Mouse (Mus musculus) spleen, postnatal 4 days (tissue): ENCODE results near the gene Ireb2.
"Not testable (repeated sequence)": the region's sequence is repeated elsewhere in the genome, so short reads cannot be mapped to it uniquely, and the experiment has no call there.

Experiments
- DNase-seq, 2 experiments: peaks; one replicate each; pipeline ENCODE4 v3.0.0; 2022; ENCODE audit warnings: low spot score in 2 of 2

The Ireb2 gene

GRCm38 (mm10) chr9:54897097-54897496 lies 33.5 kb downstream of the Ireb2 start:
- no peak for DNase-seq

- DNase-seq, result no peak
Observed at GRCm38 (mm10) chr9:54909446-54909845, 45.9 kb downstream of the Ireb2 start.

DNA sequence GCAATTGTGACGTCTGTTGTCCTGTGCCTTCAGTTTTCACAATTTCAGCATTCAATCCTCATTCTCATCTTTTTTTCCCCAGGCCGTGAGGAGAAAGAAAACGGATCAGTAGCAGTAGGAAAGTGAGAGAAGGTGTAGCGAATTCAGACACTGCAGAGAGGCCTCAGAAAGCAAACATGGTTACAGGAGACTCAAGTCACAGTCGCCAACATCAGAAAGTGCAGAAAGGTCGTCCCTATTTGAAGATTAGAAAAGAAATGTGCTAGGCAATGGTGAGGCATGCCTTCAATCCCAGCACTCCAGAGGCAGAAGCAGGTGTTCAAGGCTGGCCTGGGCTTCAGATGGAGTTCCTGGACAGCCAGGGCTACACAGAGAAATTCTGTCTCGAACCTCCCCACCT lies 52.0 kb downstream of the Ireb2 start:
- DNase-seq, result no peak

- DNase-seq, result no peak
Observed at GRCm38 (mm10) chr9:54916401-54916800, 52.8 kb downstream of the Ireb2 start.

- DNase-seq, result peak; percentile 75 to 81
Observed at GRCm38 (mm10) chr9:54917010-54917677, 53.6 kb downstream of the Ireb2 start, which contains the start of gene Hykk. Gene Hykk (plus strand): TSS chr9:54917283.

- no peak for DNase-seq
Observed at GRCm38 (mm10) chr9:54918191-54918590, 54.6 kb downstream of the Ireb2 start.

DNA sequence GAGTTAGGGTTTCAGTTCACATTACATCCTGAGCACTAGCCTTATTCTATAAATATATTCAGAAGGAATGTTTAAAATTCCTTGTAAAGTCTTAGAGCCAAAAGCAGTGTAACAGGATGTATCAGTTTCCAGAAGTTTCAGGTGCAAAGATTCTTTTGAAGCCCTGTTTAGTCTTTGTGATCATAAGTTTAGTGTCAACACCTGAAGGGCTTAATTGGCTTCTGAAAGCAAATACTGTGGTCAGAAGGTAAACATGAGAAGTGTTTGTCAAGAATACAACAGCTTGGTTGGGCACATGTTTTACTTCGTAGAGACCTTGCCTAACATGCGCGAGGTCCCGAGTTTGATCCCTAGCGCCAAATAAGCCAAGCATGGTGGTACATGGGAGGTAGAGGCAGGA lies 55.2 kb downstream of the Ireb2 start:
- DNase-seq, result no peak

DNA sequence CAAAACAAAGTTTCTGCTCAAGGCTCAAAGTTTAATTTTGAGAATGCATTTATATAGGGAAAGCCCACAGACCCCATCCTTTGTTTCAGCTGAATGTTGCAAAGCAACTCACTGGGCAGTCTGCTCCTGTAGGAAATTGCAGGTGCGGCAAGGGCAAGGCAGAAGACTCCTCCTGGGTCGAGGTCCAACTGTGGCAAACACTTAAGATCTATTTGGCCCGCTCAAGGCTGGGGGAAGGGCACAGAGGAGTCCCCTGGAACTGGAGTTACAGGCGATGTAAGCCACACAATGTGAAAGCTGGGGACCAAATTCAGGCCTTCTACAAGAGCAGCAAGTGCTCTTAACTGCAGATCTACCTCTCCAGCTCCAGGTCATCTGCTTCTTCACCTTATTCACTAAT lies 56.4 kb downstream of the Ireb2 start:
- DNase-seq, result no peak

- DNase-seq, result no peak
Observed at GRCm38 (mm10) chr9:54930741-54931140, 67.2 kb downstream of the Ireb2 start.

- DNase-seq, result no peak
Observed at GRCm38 (mm10) chr9:54931765-54932164, 68.2 kb downstream of the Ireb2 start.

GRCm38 (mm10) chr9:54932379-54932778 lies 68.8 kb downstream of the Ireb2 start:
- no peak for DNase-seq

DNA sequence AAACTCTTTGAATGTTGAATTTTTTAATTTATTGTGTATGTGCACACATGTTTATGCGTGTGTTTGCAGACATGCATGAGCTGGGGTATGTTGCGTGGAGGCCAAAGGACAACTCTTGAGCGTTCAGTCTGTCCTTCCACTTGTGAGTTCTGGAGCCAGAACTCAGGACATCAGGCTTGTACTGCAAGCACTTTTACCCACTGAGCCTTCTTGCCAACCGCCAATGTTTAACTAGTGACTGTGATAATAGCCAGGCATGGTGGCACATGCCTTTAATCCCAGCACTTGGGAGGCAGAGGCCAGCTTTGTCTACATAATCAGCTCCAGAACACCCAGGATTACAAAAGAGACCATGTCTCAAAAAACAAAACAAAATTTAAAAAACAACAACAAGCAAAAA lies 78.5 kb downstream of the Ireb2 start:
- no peak for DNase-seq

DNA sequence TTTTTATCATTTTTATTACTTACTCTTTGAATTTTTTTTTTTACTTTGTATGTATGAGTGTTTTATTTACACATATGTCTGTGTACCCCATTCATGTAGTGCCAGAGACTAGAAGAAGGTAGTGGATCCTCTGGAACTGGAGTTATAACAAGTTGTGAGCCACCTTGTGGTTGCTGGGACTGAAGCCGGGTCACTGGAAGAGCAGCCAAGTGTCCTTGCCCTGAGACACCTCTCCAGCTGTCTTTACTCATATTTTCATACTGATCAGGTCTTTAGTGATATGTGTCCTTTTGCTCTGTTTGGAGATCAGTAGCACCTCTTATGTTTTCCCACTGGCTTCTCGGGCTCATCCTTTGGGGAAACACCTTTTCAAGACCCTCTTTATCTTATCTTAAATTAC lies 80.9 kb downstream of the Ireb2 start:
- no peak for DNase-seq

GRCm38 (mm10) chr9:54946256-54946655 lies 82.7 kb downstream of the Ireb2 start:
- no peak for DNase-seq

GRCm38 (mm10) chr9:54949465-54949864 lies 85.9 kb downstream of the Ireb2 start:
- no peak for DNase-seq

- DNase-seq, result not testable (repeated sequence)
Observed at GRCm38 (mm10) chr9:54950162-54950561, 86.6 kb downstream of the Ireb2 start.

DNA sequence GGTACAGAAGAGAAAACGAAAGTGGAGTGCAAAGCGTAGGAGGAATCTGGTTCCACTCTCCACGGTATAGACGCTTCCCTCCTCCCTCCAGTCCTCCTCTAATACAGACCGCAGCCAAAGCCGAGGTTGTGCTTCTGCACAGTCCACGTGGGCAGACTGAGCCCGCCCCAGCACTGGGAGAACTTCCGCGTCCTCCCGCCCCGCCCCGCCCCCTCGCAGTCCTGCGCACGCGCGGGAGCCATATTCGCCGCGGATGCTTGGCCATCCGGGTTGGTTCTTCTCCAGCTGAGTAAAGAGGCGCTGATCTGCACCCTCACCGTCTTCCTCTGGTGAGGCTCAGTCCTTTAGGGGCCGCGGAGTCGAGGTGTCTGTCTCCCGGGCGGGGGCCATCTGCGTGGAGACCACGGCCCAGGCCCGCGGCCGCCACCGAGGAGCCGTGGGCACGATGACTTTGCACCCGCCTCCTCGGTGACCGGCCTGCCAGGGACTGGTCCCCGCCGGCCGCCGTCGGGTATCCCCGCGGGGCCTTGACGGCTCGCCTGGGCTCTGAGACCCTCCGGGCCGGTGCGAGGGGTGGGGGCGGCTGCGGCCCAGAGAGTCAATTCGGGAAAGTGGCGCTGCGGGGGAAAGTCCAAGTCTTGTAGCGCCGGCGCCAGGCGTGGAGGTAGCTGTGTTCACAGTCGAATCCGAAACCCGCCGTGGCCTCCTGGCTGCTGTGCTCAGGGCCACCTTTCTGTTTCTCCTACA lies 87.2 kb downstream of the Ireb2 start, which contains the start of the genes Psma4 and AY074887:
Psma4 (plus strand) TSS at position 216 of the 747 bp plus-strand sequence.
AY074887 (minus strand) TSS at position 424 of the 747 bp plus-strand sequence.
- peak; percentile 90 to 96 for DNase-seq

GRCm38 (mm10) chr9:54961059-54961458 lies 97.5 kb downstream of the Ireb2 start:
- DNase-seq, result no peak
